Mouse (Mus musculus) A20 (cell line): Measurements from ENCODE around the gene Jmjd4.

Source experiments
- DNase-seq: peaks from one replicate; pipeline ENCODE4 v3.0.0-alpha.2; 2011; ENCODE audit warnings: low read depth, low spot score

The Jmjd4 gene

GRCm38 (mm10) chr11:59449741-59450229, at the start of gene Jmjd4:
Jmjd4 (plus strand) TSS chr11:59450045.
- DNase-seq = peak; percentile 93

GRCm38 (mm10) chr11:59400876-59401275, 49.0 kb upstream of the Jmjd4 start:
- no peak for DNase-seq

- no peak for DNase-seq
Observed at GRCm38 (mm10) chr11:59405761-59406160, 44.1 kb upstream of the Jmjd4 start.

- DNase-seq = no peak
Observed at GRCm38 (mm10) chr11:59410851-59411250, 39.0 kb upstream of the Jmjd4 start.

- no peak for DNase-seq
Observed at GRCm38 (mm10) chr11:59412058-59412457, 37.8 kb upstream of the Jmjd4 start.

GRCm38 (mm10) chr11:59412999-59413863, 36.6 kb upstream of the Jmjd4 start:
- DNase-seq = no peak

DNA sequence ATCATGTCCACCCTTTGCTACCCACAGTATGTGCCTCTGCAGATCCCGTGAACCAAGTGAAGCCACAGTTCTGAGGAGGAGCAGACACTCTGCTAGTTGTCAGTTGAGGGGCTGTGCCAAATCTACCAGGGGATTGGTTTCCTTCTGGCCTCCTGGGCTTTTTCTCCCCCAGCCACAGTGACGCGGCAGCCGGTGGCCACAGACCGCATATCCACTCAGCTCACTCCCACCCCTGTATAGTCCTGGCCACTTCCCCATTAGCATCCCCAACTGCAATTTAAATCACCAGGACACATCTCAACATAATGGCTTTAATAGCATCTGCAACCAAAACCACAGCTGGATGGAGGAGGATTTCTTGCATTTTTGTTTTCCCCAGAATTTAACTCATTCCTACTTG, 31.1 kb upstream of the Jmjd4 start:
- no peak for DNase-seq

GRCm38 (mm10) chr11:59421436-59421835, 28.4 kb upstream of the Jmjd4 start:
- no peak for DNase-seq

DNA sequence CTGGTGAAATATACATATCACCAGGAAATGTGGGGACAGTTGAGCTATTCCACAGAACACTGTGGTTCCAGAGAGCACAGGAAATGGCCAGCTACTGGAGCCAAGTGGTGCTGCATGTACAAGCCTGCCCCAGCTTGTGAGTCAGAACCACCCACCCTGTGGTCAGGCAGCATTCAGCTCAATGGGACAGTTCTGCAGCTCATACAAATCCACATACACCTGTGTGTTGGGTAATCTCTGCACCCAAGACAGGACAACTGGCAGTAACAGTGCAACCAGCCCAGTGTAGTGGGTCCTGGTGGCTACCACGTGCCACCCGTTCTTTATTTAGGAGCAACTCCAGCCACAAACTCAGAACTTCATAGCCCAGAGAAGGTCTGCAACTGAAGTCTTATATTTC, 27.9 kb upstream of the Jmjd4 start:
- DNase-seq = no peak

DNA sequence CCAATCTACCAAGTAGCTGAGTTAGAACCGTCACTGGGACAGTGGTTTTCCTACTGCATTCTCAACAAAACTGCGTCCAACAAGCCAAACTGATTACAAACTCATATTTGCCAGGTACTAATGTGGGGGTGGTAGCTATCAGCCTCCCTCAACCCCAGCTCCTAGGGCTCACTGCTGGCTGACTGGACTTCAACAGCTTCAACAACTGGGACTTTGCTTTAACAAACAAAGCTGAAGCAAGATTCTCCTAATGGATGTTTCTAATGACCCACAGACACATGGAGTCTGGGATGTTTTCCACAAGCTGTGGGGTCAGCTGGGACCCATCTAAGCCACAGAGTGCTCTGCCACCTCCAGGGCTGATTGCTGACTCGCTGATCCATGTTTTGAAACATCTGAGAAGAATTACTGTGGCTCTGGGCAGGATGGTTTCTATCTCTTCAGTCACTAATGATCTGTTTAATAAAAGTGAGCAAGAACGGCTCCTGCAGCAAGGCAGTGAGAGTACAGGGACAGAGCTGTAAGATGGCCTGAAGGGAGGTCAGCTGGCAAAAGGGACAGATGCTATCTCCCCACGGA, 26.7 kb upstream of the Jmjd4 start:
- no peak for DNase-seq

DNA sequence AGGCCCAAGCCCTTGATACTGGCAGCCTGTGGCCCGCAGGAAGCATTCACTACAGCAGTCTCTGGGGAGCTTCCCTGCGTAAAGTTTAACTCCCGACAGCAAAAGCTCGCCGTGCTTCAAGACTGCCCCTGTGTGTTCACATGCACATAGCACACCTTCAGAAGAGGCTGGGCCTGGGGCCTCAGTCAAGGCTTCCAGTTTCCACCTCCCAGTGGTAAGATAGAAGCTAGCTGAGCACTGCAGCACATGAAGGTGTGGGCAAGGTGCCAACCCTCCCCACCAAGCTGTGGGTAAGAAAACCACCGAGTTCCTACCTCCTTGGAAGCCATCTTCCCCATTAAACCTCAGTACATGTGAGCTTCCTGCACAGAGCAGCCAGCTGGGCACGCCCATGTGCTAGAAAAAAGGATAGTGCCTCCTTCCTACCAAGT, 24.2 kb upstream of the Jmjd4 start:
- no peak for DNase-seq

DNA sequence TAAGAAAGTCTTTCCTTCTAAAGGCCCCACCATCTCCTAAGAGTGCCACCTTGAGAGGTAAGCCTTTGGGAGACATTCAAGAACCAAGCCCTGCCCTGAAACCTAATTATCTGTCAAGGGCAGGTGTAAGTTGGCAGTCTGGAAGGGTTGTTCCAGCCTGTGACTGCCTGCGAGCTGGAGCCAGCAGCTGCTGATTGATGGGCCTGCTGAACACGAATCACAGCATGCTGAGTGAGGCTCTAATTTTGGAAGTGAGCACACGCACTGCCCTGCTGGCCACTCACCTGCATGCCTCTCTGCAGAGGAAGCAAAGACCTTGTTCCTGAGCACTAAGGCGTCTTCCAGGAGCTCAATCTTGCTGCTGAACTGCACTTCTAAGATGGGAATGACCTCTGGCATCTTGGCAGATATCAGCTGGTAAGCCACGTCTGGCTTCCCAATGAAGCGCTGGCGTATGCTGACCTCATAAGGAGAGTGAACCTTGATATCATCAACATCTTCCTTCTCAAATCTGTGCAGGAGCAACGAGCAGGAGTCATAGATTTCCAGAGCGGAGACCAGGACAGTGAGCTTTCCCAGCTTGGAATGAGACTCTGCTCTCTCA, 21.7 kb upstream of the Jmjd4 start:
- no peak for DNase-seq

DNA sequence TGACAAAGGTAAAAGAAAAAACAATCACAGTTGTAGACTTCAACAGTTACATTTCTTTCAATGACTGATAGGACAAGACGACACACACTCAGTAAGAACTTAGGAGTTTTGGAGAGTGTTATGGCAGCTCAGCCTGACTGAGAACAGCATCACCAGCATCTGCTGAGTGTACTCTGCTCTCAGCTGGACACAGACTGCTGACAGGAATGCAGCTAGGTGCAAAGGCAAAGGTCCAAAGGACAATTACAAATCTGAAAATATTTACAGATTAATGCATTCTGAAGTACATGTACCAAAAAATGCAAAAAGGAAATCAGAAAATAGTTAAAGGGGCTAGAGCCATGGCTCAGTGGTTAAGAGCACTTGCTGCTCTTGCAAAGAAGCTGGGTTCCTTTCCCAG, 19.9 kb upstream of the Jmjd4 start:
- DNase-seq = no peak

DNA sequence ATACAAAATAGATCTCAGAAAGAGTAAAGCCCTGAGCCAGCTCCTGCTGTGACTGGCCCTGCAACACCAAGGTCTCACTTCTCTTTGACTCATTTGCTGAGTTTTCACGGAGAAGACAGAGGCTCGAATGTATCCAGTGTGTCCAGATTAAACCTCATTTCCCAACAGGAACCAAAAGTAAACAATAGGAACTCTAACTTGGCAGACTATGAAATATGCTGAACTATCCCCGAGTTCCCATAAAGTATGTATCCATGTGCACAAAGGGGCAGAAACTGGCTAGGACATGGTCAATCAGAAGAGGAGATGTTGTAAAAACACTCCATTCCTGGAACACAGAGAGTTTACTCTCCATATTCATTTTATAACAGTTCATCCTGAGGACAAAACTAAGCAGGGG, 17.6 kb upstream of the Jmjd4 start:
- DNase-seq = no peak

DNA sequence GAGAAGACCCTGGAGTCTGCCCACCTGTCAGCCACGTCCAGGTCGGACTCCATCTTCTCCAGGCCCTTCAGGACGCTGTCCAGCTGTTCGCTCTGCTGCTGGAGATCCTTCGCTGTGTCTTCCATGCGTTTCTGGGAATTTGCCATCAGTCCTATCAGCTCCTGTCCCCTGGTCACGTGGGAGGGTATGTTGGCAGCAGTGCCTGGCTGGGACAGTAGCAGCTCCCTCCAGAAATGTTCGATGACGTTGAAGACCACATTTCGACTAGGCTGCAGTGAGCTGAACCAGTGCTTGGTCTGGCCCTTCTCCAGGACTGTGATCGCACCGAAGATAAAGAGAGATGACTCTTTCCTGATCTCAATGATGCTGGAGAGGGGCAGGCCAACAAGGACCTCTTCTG, 11.9 kb upstream of the Jmjd4 start:
- DNase-seq = no peak

- DNase-seq = no peak
Observed at GRCm38 (mm10) chr11:59443102-59443501, 6.7 kb upstream of the Jmjd4 start.

- DNase-seq = no peak
Observed at GRCm38 (mm10) chr11:59450230-59450771, 456 bp downstream of the Jmjd4 start.

- DNase-seq = no peak
Observed at GRCm38 (mm10) chr11:59451086-59451485, 1.2 kb downstream of the Jmjd4 start, which contains the start of gene Snap47. Snap47 (minus strand) TSS chr11:59451186.

DNA sequence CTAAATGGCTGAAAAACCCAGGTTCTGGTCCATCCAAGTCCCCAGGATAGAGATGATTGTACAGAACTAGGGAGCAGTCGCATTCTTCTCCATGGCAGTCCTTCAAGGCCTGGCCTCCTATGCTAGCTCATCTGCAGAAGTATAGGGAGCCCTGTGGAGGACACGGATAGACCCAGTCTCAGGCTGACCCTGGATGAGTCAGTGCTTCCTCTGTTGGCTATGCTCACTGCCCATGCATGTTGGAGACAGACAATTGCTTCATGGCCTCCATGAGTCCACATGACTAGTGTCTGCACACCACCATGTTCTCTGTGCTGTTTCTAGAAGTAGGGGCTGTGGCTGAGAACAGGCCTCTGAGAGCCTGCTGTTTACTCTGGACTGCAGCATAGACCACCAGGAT, 6.5 kb downstream of the Jmjd4 start:
- DNase-seq = no peak

GRCm38 (mm10) chr11:59456891-59457290, 7.0 kb downstream of the Jmjd4 start:
- no peak for DNase-seq

GRCm38 (mm10) chr11:59458973-59459372, 9.1 kb downstream of the Jmjd4 start:
- no peak for DNase-seq

DNA sequence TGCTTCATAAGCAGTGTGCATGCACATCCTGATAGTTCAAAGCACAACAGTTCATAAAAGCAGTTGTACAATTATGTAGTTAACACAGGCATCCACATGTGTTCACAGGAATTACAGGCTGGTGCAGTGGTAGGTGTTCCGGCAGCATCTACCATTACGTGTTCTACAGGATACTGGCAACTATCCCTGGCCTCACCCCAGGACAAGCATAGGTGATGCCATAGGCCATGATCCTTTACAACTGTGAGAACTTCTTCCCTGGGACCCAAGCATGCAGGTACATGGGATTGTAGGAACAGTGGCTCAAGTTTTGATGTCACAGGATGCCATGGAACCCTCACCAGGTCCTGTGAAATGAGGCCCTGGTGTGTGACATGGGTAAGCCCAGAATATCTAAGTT, 10.6 kb downstream of the Jmjd4 start:
- no peak for DNase-seq
